ENCODE assay signal across 20 mouse cellular contexts in genomic region chr6:85340184-85340583, GRCm38 (mm10). TPM values are rescaled to one million over a fixed set of nuclear protein-coding genes. Genes with fewer than 3 reads are reported as not detected.
DNase-seq lines count a peak whose midpoint lies in the region; ATAC-seq and TF ChIP-seq lines count a peak whose summit lies in the region.
"Had no signal": no experiment of that assay in that cellular context is flagged by ENCODE, and none has a peak within 500 bp of the region (broad histone marks: within the 10 kb centered on the region; RNA-seq: fewer than 3 reads in every experiment).

No protein-coding gene starts in this region.

- H3K4me3 ChIP-seq in lung, embryonic 15.5 days, result no peak overlapping the region
- no peak overlapping the region for H3K4me3 ChIP-seq in lung, postnatal 0 days (ENCODE audit: low read depth, low read length)
- H3K4me3 ChIP-seq: embryonic facial prominence, embryonic 10.5 days; embryonic facial prominence, embryonic 12.5 days; forebrain, embryonic 13.5 days; forebrain, embryonic 15.5 days had no signal

- peak; percentile 48 for DNase-seq in cerebellum, adult 11-12 months
- no peak for DNase-seq in cerebellum, adult 8-10 months
- DNase-seq in cerebellum, adult 9-11 months, result peak; percentile 53
- no peak for DNase-seq in cerebellum, adult 11 months
- no peak for DNase-seq in lung, postnatal 0 days (ENCODE audit: low spot score)
- DNase-seq: adrenal gland, adult 8-10 months; adrenal gland, postnatal 14 days; adrenal gland, postnatal 36 days; B cell, adult 2 months; cerebellum, adult 2 months; cerebellum, postnatal 25 days; forebrain, postnatal 0 days had no signal

- H3K9ac ChIP-seq in lung, embryonic 15.5 days, result no peak overlapping the region
- H3K9ac ChIP-seq in lung, postnatal 0 days (replicated peaks; ENCODE audit: low read depth), result no peak overlapping the region
- H3K9ac ChIP-seq: embryonic facial prominence, embryonic 12.5 days; forebrain, embryonic 13.5 days; forebrain, embryonic 15.5 days; forebrain, postnatal 0 days had no signal

- no peak overlapping the region for H3K4me2 ChIP-seq in lung, embryonic 15.5 days
- no peak overlapping the region for H3K4me2 ChIP-seq in lung, postnatal 0 days (replicated peaks; ENCODE audit: low read depth, low read length)
- H3K4me2 ChIP-seq: embryonic facial prominence, embryonic 12.5 days; forebrain, embryonic 13.5 days; forebrain, embryonic 15.5 days had no signal

- no peak for TF ChIP-seq CTCF in lung, postnatal 0 days (IDR thresholded peaks at IDR 0.05)

- no peak overlapping the region for H3K27ac ChIP-seq in lung, embryonic 15.5 days
- H3K27ac ChIP-seq in lung, postnatal 0 days (ENCODE audit: low read length), result no peak overlapping the region
- H3K27ac ChIP-seq: embryonic facial prominence, embryonic 10.5 days; embryonic facial prominence, embryonic 12.5 days; forebrain, embryonic 13.5 days; forebrain, embryonic 15.5 days had no signal

- 57% methylated on average over 12 of the region's 12 CpGs for WGBS in lung, embryonic 15.5 days
- 54% methylated on average over 12 of the region's 12 CpGs for WGBS in lung, postnatal 0 days

- 0 out of 2 replicates have a peak, but pooled peaks have one; percentile 21 for ATAC-seq in lung, embryonic 15.5 days (ENCODE audit: borderline replicate concordance, extremely low read depth, low FRiP score, low TSS enrichment)
- no peak for ATAC-seq in lung, postnatal 0 days
- ATAC-seq: activated CD4-positive, CD25-positive, alpha-beta regulatory T cell, adult 4 months; forebrain, embryonic 13.5 days; forebrain, embryonic 15.5 days; forebrain, postnatal 0 days; Patski had no signal

- no peaks in the 10 kb centered on the region for H3K36me3 ChIP-seq in lung, embryonic 15.5 days
- no peaks in the 10 kb centered on the region for H3K36me3 ChIP-seq in lung, postnatal 0 days (ENCODE audit: insufficient read depth, low read length)
- H3K36me3 ChIP-seq: embryonic facial prominence, embryonic 10.5 days; forebrain, embryonic 15.5 days; G1E had no signal

- no peaks in the 10 kb centered on the region for H3K4me1 ChIP-seq in lung, embryonic 15.5 days
- no peaks in the 10 kb centered on the region for H3K4me1 ChIP-seq in lung, postnatal 0 days (ENCODE audit: insufficient read depth, low read depth, low read length)
- H3K4me1 ChIP-seq: embryonic facial prominence, embryonic 12.5 days; forebrain, embryonic 13.5 days; forebrain, embryonic 15.5 days had no signal

- TF ChIP-seq EP300 in lung, postnatal 0 days (IDR thresholded peaks at IDR 0.05), result no peak

- H3K27me3 ChIP-seq in lung, embryonic 15.5 days, result no peaks in the 10 kb centered on the region
- no peaks in the 10 kb centered on the region for H3K27me3 ChIP-seq in lung, postnatal 0 days (replicated peaks; ENCODE audit: insufficient read depth, low read length)
- H3K27me3 ChIP-seq: forebrain, embryonic 15.5 days; Patski had no signal

- H3K9me3 ChIP-seq in lung, embryonic 15.5 days, result no peaks in the 10 kb centered on the region
- H3K9me3 ChIP-seq in lung, postnatal 0 days (ENCODE audit: low read length), result no peaks in the 10 kb centered on the region
- H3K9me3 ChIP-seq: embryonic facial prominence, embryonic 10.5 days; embryonic facial prominence, embryonic 12.5 days; forebrain, embryonic 13.5 days; forebrain, embryonic 15.5 days; G1E had no signal

RNA-seq across cellular contexts. Expression of gene Sfxn5, which starts 7.0 kb away (rescaled TPM):
- 7.7 TPM in 2 replicates for polyA plus RNA-seq in lung, embryonic 15.5 days (2015; fragmentation: Nextera tagmentation; extraction: Ambion mirVana)
- 8.0 and 9.9 TPM in 2 replicates for polyA plus RNA-seq in lung, postnatal 0 days (2015; fragmentation: Nextera tagmentation; extraction: Ambion mirVana)

RNA-seq across cellular contexts. Expression of gene Rab11fip5, which starts 34.2 kb away (rescaled TPM):
- 14.1 and 14.2 TPM in 2 replicates for polyA plus RNA-seq in lung, embryonic 15.5 days (2015; fragmentation: Nextera tagmentation; extraction: Ambion mirVana)
- polyA plus RNA-seq in lung, postnatal 0 days (2015; fragmentation: Nextera tagmentation; extraction: Ambion mirVana), result 11.2 and 12.2 TPM in 2 replicates
- polyA plus RNA-seq: G1E had no signal

Comparison
In these comparisons a context has a peak if more than half of its experiments do, and no peak if none do; other contexts are left out.
1. DNase-seq: peak in cerebellum, adult 11-12 months (single experiment) and cerebellum, adult 9-11 months (single experiment); none in cerebellum, adult 8-10 months (single experiment), cerebellum, adult 11 months (single experiment) and lung, postnatal 0 days (single experiment).